Mouse (Mus musculus): ENCODE measurements around the gene Zdhhc22.
A peak's percentile ranks its signal among the peaks of the same experiment; 100 is the strongest.

Zdhhc22 gene

GRCm38 (mm10) chr12:86994776-86995175 lies 4.5 kb upstream of the Zdhhc22 start:
- peak in 1 of 2 experiments; percentile 5 for DNase-seq

- peak; percentile 10 to 21 for DNase-seq
These were observed 3.9 kb upstream of the Zdhhc22 start for GRCm38 (mm10) chr12:86994166-86994565.

GRCm38 (mm10) chr12:86990755-86991110 lies 503 bp upstream of the Zdhhc22 start:
- no peak for DNase-seq

- no peak for DNase-seq
These were observed 852 bp downstream of the Zdhhc22 start for GRCm38 (mm10) chr12:86989378-86989777.

GRCm38 (mm10) chr12:86988227-86988626 lies 2.0 kb downstream of the Zdhhc22 start:
- DNase-seq: no peak

GRCm38 (mm10) chr12:86986562-86986961 lies 3.7 kb downstream of the Zdhhc22 start:
- no peak for DNase-seq

GRCm38 (mm10) chr12:86984194-86984555 lies 6.1 kb downstream of the Zdhhc22 start:
- peak; percentile 57 to 64 for DNase-seq

- peak; percentile 63 to 64 for DNase-seq
These were observed 6.6 kb downstream of the Zdhhc22 start for GRCm38 (mm10) chr12:86983470-86984193.

- DNase-seq: no peak
These were observed 9.1 kb downstream of the Zdhhc22 start for GRCm38 (mm10) chr12:86981180-86981579.

- peak in 1 of 2 experiments; percentile 32 for DNase-seq
These were observed 12.4 kb downstream of the Zdhhc22 start for GRCm38 (mm10) chr12:86977833-86978232.

- no peak for DNase-seq
These were observed 13.6 kb downstream of the Zdhhc22 start for GRCm38 (mm10) chr12:86976511-86977168.

GRCm38 (mm10) chr12:86975761-86976160 lies 14.5 kb downstream of the Zdhhc22 start:
- no peak for DNase-seq

GRCm38 (mm10) chr12:86974387-86975288 lies 15.6 kb downstream of the Zdhhc22 start:
- peak; percentile 67 to 68 for DNase-seq

- DNase-seq: no peak
These were observed 16.5 kb downstream of the Zdhhc22 start for GRCm38 (mm10) chr12:86973706-86974105.

- peak; percentile 90 to 92 for DNase-seq
These were observed 17.0 kb downstream of the Zdhhc22 start for GRCm38 (mm10) chr12:86973216-86973615.

- no peak for DNase-seq
These were observed 19.1 kb downstream of the Zdhhc22 start for GRCm38 (mm10) chr12:86971089-86971488.

- no peak for DNase-seq
These were observed 21.0 kb downstream of the Zdhhc22 start for GRCm38 (mm10) chr12:86969220-86969601.

GRCm38 (mm10) chr12:86968468-86969219 lies 21.6 kb downstream of the Zdhhc22 start:
- DNase-seq: no peak

- DNase-seq: no peak
These were observed 24.9 kb downstream of the Zdhhc22 start for GRCm38 (mm10) chr12:86965237-86965799.

GRCm38 (mm10) chr12:86964278-86965057 lies 25.8 kb downstream of the Zdhhc22 start:
- DNase-seq: no peak

GRCm38 (mm10) chr12:86961589-86962344 lies 28.5 kb downstream of the Zdhhc22 start:
- DNase-seq: no peak

Measured in kidney, postnatal 25 days (tissue).